Mouse (Mus musculus) heart, postnatal 14 days (tissue): ENCODE results near the gene Mapk11. TPM values are rescaled to one million over a fixed set of nuclear protein-coding genes. Genes with fewer than 3 reads are reported as not detected.

Source experiments
- DNase-seq, 2 experiments: peaks; one replicate each; pipeline ENCODE4 v3.0.0; 2021 to 2022
- intact Hi-C: fragments of 180-260 bp; cut with DNase I; formaldehyde crosslinking; loops from one replicate; pipeline ENCODE4 v1.15.1; 2025
- long read RNA-seq, 2 experiments: library from polyadenylated mRNA; stranded (forward); transcript quantifications; one replicate each; pipeline ENCODE4 v2.0.0; 2021
- total RNA-seq, 2 experiments: library from RNA; stranded (reverse); gene quantifications; 2 replicates each; pipeline ENCODE4 v1.2.3; 2021

Gene Mapk11
- total RNA-seq: 1 to 10 TPM; 2.3 to 3.7 TPM
- long read RNA-seq, experiment 1, partial matches to known transcripts: 0 of 4 reads
- long read RNA-seq, experiment 1, other reads (novel, unspliced or antisense): 0 of 4 reads
- long read RNA-seq, experiment 2, partial matches to known transcripts: 1 of 5 reads
- long read RNA-seq, experiment 2, other reads (novel, unspliced or antisense): 1 of 5 reads

GRCm38 (mm10) chr15:89149271-89150040 is at the start of gene Mapk11:
Mapk11 (minus strand) TSS chr15:89149628.
- peak; percentile 44 to 65 for DNase-seq
- intact Hi-C loops: no loop called here

DNA sequence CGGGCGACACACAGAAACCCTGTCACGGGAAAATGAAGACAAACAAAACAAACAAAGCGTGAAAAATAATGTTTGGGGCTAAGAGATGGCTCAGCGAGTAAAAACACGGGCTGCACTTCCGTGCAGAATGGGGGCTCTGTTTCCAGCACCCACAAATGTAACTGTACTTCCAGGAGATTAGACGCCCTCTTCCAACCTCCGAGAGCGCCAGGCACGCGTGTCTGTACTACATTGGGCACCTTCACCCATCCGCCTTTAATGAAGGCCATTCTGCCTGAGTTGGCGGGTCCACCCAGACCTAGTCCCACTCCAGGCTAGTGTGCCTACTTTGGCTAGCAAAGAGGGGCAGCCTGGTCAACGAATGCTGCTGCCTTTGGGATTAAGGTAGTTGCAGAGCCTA is 47.6 kb upstream of the Mapk11 start:
- intact Hi-C loops: loop anchor here (2.0 to 5.0 kb wide), 2 partner anchors 14 to 40 kb away; no protein-coding TSS in a partner anchor
- no peak for DNase-seq

- peak; percentile 96 to 97 for DNase-seq
- intact Hi-C loops: loop anchor here (2.0 to 5.0 kb wide), 2 partner anchors 14 to 39 kb away; no protein-coding TSS in a partner anchor
Measured at GRCm38 (mm10) chr15:89196313-89196706, 46.9 kb upstream of the Mapk11 start, which contains the start of gene Dennd6b. Dennd6b (minus strand) TSS chr15:89196496.

GRCm38 (mm10) chr15:89195690-89196312 is 46.4 kb upstream of the Mapk11 start:
- intact Hi-C loops: loop anchor here (2.0 to 5.0 kb wide), 2 partner anchors 13 to 38 kb away; no protein-coding TSS in a partner anchor
- peak; percentile 92 to 94 for DNase-seq

- intact Hi-C loops: loop anchor here (5.0 kb wide), 1 partner anchor 38 kb away; no protein-coding TSS in a partner anchor
- no peak for DNase-seq
Measured at GRCm38 (mm10) chr15:89195261-89195681, 45.8 kb upstream of the Mapk11 start.

DNA sequence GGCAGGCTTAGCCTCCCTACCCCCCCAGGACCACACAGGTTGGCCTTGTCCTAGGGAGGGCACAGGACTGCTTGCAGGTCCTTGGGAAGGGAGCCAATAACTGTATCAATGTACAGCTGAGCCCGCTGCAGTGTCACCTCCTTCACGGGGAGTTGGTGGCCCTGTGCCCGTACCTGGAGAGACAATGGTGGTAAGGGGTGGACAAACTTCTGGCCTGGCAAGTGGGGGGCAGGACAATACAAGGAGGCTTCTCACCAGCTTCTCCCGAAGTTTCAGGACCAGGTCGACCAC is 35.5 kb upstream of the Mapk11 start:
- intact Hi-C loops: no loop called here
- DNase-seq: no peak

DNA sequence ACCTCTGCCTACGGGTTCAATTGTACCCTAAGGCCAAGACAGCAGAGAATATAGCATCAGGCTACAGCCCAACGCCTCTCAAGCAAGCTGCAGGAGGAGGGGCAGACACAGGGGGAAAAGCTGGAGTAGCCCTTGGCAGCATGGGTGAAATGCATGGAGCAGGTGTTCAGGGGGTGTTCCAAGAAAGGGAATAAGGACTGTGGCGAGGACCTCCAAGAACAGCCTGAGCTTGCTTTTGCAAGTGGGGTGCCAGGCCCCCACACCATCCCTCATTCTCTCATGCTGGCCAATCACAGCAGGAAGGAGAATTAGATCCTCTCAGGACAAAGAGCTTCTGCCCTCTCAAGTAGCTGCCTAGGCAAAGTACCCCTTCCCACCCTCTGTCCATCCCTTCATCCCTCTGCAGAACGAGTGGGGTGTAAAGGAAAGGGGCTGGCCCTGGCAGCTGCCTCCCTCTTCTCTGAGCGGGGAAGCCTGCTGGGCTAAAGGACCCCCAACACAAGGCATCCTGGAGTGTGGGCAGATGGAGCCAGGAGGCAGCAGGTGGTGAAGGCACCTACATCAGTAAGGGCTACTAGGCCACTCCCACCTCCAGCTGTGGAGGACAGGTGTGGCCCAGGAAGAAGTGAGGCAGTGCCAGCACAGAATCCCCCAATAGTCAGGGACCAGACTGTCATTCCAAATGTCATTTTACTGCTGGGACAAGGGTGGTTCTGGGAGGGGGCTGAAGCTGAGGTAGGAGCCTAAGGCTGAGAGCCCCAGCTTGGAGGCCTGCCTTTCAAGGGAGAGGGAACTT is 34.9 kb upstream of the Mapk11 start:
- DNase-seq: no peak
- intact Hi-C loops: no loop called here

DNA sequence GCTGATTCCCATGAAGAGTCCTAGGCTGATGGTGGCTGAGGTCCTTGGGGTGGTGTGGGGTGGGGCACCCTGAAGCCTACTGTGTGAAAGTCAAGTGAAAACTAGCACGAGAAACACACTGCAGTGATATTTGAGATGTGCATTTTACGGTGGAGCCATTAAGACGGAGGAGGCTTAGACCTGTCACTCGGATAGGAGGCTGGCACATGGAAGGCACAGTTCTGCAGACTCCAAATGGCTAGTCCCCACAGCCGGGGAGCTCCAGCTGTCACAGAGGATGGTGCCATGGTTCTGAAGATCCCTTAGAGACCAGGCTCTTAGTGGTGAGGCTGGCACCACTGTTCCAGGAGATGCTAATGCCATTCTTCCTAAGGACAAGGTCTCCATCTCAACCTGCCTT is 33.4 kb upstream of the Mapk11 start:
- intact Hi-C loops: loop anchor here (1.0 to 2.0 kb wide), 2 partner anchors 14 to 25 kb away; partner anchors contain the start of gene Dennd6b

GRCm38 (mm10) chr15:89182328-89182741 is 32.9 kb upstream of the Mapk11 start:
- DNase-seq: peak in 1 of 2 experiments; percentile 71
- intact Hi-C loops: loop anchor here (1.0 to 2.0 kb wide), 2 partner anchors 14 to 26 kb away; partner anchors contain the start of gene Dennd6b

More for the DNA sequence above, 33.4 kb upstream of the Mapk11 start:
- DNase-seq: no peak

- DNase-seq: no peak
- intact Hi-C loops: loop anchor here (1.0 to 2.0 kb wide), 2 partner anchors 15 to 27 kb away; partner anchors contain the start of gene Dennd6b
Measured at GRCm38 (mm10) chr15:89181561-89182270, 32.3 kb upstream of the Mapk11 start.

DNA sequence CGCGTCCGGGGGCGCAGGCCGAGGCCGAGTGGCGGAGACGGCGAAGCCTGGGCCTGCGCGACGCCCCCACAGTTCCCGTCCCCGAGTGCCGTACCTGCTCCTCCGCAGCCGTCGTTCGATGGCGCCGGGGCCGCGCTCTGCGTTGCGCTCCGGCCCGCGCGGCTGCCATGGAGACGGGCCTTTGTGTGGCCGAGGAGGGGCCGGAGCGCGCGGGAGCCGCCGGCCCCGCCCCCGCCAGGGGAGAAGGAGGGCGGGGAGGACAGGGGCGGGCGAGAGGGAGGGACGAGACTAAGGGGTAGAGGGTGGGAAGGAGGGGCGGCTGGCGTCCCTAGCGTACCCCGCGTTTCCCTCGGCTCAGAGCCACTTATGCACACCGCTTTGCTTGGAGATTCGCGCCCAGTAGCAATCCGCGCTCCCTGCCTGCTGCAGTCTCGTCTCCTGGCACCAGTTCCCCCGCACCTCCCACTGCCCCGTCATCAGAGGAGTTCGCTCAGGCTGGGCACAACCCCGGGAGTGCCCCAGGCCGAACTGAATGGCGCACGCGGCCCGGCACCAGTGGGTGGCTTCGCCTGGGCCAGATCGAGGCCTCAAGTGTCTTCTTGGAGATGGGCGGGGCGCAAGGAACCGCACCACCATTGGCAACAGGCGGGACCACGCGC is 31.3 kb upstream of the Mapk11 start, which contains the start of gene Plxnb2:
TSS of gene Plxnb2 (minus strand) at position 218 of the 659 bp plus-strand sequence.
- intact Hi-C loops: no loop called here
- peak; percentile 85 to 88 for DNase-seq

- intact Hi-C loops: no loop called here
- peak; percentile 43 to 51 for DNase-seq
Measured at GRCm38 (mm10) chr15:89180081-89180541, 30.7 kb upstream of the Mapk11 start.

- no peak for DNase-seq
- intact Hi-C loops: no loop called here
Measured at GRCm38 (mm10) chr15:89179630-89179964, 30.2 kb upstream of the Mapk11 start.

- peak; percentile 75 to 82 for DNase-seq
- intact Hi-C loops: no loop called here
Measured at GRCm38 (mm10) chr15:89178954-89179629, 29.7 kb upstream of the Mapk11 start.

DNA sequence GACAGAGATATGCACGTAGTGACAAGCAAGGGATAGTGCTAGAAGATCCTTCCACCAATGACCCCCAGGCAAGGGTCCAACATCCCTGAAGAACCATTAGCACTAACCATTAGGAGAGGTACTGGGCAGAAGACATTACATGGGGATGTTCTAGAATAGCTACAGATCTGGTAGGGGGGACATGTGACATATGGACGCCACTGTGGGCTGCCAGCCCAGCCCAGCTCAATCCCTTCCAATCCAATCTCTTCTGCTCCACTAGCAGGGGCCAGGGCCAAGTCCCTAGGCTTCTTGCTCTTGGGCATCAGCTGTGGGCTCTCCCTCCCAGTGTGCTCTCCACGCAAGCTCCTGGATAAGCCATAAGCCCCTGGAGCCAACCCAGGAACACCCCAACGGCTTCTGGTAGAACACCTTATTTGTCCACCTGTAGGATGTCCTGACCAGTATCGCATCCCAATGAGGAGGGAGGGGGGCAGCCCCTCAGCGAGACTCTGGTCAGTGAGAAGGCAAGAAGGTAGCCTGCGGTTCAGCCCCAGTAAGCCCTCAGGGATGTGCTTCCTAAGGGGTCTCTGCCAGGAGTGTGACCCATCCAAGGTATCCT is 28.9 kb upstream of the Mapk11 start:
- intact Hi-C loops: no loop called here
- peak in 1 of 2 experiments; percentile 49 for DNase-seq

DNA sequence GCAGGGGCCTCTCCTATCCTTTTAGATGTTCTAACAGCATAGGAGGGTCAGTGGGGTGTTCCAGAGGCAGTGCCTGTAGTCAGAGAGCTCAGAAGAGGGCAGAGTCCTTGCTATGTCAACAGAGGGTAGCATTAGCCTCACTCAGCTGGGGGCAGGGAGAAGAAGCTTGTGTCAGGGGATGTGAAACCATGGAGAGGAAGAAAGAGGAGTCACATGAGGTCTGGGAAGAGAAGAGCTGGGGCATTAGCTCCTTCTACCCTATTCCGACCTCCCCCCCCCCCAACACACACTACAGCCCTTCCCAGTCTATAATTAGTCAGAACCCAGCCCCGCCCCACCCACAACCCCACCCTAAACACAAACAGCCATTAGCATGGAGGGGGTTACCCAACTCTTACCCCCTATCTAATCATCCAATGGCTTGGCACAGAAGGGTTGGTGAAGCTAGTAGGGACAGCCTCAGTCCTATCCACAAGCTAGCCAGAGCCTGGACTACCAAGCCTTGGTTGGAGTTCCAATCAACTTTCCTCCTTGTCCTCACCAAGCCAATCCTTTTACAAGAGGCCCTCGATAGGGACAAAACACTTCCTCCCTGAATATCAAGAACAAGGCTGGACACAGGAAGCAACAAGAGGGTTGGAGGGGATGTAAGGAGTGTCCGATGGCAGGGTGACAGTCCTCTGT is 28.3 kb upstream of the Mapk11 start:
- intact Hi-C loops: no loop called here
- no peak for DNase-seq

GRCm38 (mm10) chr15:89177121-89177520 is 27.7 kb upstream of the Mapk11 start:
- DNase-seq: peak; percentile 89 to 94
- intact Hi-C loops: no loop called here
